Mouse (Mus musculus): ENCODE results near the gene Nisch.
A peak's percentile ranks its signal among the peaks of the same experiment; 100 is the strongest.

The Nisch gene

GRCm38 (mm10) chr14:31189348-31189747 is 27.4 kb downstream of the Nisch start:
- no peak for DNase-seq

GRCm38 (mm10) chr14:31188771-31189181 is 28.0 kb downstream of the Nisch start:
- no peak for DNase-seq

DNA sequence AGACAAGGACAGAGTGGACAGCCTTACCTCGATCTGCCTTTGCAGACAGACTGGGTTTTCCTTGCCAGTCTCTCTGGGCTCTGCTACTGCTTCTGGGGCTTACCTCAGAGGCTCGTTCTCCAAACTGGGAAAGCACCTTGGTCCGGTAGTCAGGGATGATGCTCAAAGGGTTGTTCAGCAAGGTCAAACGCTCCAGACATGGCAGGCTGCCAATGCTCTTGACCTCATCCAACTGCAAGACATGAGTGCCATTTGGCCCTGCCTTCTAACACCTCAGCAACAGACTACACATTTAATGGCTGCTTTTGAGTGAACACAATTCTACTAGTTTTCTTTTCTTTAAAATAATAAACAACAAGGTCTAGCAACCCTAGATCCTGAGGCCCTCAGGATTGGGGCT is 30.1 kb downstream of the Nisch start:
- peak; percentile 81 for DNase-seq

- DNase-seq: no peak
Measured at GRCm38 (mm10) chr14:31184195-31184594, 32.6 kb downstream of the Nisch start.

DNA sequence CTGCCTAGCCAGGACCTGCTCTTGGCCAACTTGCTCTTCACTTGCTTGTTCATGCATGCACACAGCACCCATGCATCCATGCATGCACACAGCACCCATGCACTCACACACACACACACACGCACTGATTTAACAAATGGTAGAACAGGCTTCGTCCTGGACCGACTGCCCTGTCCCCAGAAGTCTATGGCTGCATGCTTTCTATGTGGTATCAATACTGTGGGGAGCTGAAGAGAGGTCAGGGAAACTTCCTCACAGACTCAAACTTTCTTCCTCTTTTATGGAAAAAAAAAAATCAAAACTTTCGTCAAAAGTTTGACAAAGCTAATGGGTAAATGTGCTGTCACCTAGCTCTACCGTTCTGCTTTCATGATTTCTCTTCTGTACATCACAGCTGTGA is 33.2 kb downstream of the Nisch start:
- no peak for DNase-seq

DNA sequence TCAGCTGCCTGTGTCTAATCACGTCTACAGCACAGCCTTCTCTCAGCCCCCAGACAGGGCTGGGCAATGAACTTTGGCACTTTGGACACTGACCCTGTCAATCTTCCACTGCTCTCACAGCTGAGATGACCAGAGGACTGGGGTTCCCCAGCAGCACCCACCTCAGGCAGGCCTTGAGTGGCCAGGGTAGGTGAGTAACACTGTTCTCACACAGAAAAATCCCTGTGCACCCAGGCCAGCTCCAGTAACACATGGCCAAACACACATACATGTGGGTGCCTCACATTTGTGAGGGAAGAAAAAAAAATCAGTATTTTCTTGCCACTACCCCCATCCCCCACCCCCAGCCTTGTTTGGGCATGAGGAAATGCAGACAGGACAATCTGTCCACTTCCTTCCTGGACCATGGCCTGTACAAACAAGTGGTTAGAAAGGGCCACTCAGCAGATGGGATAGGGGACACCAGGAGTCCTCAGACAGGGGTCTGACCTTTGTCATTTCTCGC is 33.9 kb downstream of the Nisch start:
- peak; percentile 68 for DNase-seq

DNA sequence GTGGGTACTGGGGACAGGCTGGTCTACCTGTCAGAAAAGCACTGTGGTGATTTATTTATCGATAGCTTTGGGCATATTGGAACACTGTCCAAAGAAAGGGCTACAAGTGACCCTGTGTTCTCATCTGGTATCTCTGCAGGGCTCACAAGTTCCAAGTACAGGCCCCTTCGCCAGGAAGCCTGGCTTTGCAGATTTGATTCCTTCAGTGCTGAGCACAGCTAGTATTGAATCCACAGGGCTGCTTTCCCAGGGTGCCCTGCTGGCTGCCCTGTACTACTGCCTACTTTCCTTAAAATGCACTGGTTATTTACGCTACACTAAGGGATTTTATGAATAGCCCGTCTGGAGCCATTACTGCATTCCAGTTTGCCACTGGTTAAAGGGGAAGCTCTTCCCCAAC is 35.2 kb downstream of the Nisch start:
- no peak for DNase-seq

DNA sequence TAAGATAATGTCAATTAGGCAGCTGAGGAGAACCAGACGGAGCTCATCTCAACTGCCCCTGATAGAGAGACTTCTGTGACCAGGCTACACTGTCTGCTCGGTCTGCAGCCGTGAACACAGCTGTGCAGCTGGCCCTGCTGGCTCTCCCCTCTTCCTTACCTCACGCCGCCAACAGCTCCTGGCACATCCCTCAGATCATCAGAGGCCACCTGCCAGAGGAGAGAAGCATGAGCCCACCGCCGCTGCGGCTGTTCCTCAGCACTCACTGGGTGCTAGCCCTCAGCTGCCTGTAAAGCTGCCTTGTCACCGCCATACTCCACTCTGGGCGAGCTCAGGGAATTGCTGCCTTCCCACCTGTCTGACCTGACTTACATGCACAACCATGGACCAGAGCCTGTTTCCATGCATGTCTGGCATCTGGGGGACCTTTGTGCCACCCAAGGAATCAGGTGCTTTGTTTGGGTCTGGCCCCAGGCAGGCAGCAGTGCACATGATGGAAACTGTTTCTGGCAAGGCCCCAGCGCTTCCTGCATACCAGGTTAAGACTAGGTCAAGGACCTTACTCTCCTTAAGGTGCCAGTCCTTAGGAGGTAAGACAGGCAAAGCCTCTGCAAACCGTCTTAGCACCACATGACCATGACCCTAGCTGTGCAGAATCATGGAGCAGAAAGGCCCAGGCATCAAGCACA is 36.9 kb downstream of the Nisch start:
- peak; percentile 69 for DNase-seq

DNA sequence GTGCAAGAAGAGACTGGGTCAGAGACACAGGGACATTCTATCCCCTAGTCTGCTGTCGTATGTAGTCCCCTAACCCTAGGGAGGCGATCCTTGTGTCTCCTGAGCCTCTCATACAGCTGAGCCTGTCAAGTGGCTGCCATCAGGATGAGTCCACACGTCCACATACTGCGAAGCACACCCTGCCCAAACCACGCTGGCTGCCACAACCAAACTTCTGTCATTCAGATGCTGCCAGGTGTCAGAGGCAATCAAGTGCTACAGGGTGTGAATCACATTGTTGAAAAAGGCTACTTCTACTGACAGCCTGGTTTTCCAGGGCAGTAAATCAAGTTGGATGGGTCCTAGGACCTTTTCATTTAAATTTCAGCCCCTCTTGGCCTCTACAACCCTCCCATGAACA is 39.0 kb downstream of the Nisch start:
- DNase-seq: no peak

DNA sequence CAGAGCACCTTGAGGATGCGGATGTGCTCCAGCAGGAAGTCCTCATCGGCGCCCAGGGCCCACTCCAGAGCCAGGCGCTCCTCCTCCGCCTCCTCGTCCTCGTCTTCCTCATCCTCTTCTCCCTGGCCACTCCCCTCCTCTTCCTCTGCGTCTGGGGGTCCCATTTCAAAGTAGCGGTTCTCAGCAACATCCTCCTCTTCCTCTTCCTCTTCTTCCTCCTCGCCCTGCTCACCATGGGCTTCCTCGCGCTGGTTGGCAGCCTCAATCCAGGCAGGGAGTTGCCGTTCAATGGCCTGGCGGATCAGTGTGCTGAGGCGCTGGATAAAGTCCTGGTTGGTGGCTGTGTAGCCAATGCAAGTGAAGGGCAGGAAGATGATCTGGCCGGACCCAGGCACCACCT is 39.5 kb downstream of the Nisch start:
- DNase-seq: no peak

GRCm38 (mm10) chr14:31173537-31173936 is 43.2 kb downstream of the Nisch start:
- DNase-seq: no peak

- peak; percentile 72 for DNase-seq
Measured at GRCm38 (mm10) chr14:31172781-31173455, 43.8 kb downstream of the Nisch start.

DNA sequence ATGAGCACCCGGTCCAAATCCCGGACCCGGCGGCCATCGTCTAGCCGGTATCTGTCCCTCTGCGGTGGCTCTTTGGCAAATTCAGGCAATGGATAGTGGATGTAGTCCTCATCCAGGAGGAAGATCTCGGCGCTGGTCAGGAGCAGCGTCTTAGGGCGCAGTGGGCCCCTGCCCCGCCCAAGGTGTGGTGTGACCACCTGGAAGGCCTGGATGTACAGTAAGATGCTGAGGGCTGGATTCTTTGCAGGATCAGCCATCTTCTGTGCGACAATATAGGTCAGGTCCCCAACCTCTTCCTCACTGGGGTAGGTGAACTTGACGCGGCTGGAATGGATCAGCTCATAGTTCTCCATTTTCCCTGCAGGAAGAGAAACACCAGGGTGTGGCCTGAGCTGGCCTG is 44.9 kb downstream of the Nisch start:
- DNase-seq: no peak

GRCm38 (mm10) chr14:31171386-31171785 is 45.4 kb downstream of the Nisch start:
- no peak for DNase-seq

DNA sequence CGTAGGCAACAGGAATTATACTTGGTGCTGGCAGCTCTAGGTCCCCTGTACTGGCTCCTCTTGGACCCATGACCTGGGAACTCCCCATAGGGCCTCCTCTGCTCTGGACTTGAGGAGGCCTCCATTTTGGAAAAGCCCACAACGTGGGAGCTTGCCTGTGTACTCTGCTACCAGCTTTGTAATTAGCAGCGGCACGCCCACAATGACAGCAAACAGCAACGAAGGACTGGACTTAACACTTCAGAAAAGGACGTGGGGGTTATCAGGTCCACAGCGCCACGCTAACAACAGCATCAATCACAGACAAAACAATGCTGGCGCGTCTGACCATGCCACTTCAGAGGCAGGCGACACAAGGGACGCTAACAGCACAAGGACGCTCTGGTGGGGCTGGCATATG is 45.8 kb downstream of the Nisch start:
- no peak for DNase-seq

- no peak for DNase-seq
Measured at GRCm38 (mm10) chr14:31169508-31169907, 47.2 kb downstream of the Nisch start.

DNA sequence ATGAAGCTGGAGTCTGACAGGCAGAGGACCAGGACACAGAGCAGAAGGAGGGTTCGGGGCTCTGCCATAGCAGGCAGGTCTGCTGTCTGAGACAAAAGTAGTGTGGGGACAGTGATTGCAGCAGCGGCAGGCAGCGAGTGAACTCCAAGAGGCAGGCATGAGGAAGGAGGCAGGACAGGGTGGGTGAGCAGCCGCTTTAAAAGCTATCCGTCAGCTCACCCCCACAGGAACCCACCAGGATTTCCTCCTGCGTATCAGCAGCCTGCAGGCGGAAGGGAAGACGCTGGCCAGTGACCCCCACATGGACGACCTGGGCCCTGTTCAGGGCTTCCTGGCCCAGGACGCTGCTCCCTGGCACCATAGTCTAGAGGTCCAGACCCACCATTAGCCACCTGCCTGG is 48.3 kb downstream of the Nisch start, which contains the start of gene Stab1:
TSS of gene Stab1 (minus strand) at position 217 of the 400 bp plus-strand sequence.
- DNase-seq: peak; percentile 74

- DNase-seq: no peak
Measured at GRCm38 (mm10) chr14:31166827-31167226, 49.9 kb downstream of the Nisch start.

GRCm38 (mm10) chr14:31165991-31166630 is 50.6 kb downstream of the Nisch start:
- DNase-seq: no peak

GRCm38 (mm10) chr14:31165458-31165857 is 51.3 kb downstream of the Nisch start:
- no peak for DNase-seq

- no peak for DNase-seq
Measured at GRCm38 (mm10) chr14:31165010-31165409, 51.7 kb downstream of the Nisch start.

- DNase-seq: no peak
Measured at GRCm38 (mm10) chr14:31164067-31164466, 52.7 kb downstream of the Nisch start.

DNA sequence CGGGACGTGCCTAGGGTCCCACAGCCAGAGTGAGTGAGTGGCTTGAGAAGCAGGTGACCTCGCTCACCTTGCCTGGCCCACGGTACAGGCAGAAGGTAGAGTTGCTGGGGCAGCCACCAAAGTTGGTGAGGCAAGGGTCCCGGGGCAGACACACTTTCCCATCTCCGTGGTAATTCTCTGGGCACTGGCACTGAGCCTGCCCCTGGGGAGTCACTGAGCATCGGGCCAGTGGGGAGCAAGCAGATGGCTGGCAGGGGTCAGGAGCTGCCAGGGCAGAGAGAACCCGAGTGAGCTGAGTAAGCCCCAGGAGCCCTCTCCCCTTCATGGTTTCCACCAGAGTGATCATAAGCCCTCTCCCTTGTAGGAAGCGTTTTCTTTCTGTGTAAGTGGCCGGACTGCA is 55.1 kb downstream of the Nisch start:
- no peak for DNase-seq

DNA sequence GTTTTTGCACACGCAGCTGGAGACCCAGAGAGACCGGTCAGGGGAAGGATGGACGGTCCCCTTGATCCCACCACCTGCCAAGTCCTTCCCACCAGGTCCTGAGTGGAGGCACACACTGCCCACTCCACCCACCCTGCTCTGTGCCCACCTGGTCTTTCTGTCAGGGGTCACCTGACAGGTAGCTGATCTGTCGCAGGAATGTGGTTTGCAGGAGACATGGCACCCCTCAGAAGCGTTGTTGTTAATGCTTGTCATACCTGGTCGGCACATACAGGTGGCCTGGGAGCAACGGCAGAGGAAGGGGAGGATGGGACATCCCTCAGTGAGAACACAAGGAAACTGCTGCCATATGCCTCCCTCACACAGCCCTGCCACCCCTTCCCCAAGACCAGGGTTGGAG is 55.6 kb downstream of the Nisch start:
- DNase-seq: no peak

Measured in kidney, postnatal 10 days (tissue).